Mouse (Mus musculus) stomach, postnatal 0 days (tissue): ENCODE results near the gene Clic6.

Source experiments
- CTCF ChIP-seq: IDR thresholded peaks from 2 replicates; pipeline ENCODE4 v1.5.1; 2016; ENCODE audit warnings: antibody characterized with exemption, low read depth, mild to moderate bottlenecking, moderate library complexity
- EP300 ChIP-seq: optimal IDR thresholded peaks from 2 replicates; pipeline ENCODE3; 2016; ENCODE audit warnings: antibody characterized with exemption

DNA sequence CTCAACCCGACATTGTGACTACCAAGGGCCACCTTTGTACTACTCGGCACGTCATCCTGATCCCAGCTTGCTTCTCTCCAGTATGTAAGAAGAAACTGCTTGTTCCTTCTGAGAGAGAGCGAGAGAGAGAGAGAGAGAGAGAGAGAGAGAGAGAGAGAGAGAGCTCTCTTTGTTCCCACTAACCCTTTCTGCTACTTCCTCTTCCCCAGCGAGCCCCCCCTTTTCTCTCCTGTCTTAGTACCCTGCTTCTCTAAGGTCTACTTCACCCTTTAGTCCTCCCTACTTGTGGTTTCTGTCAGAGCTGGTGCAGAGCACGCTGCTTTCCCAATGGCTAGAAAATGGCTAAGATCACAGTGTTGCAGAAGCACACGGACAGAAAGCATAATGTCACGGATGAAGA, 45.3 kb upstream of the Clic6 start:
- TF ChIP-seq CTCF (no peak), EP300 (no peak)
